Mouse (Mus musculus) limb, embryonic 10.5 days (tissue): Measurements from ENCODE around the gene Usp29. TPM values are rescaled to one million over a fixed set of nuclear protein-coding genes. Genes with fewer than 3 reads are reported as not detected.

ENCODE experiments used
- DNase-seq: peaks from one replicate; pipeline ENCODE4 v3.0.0-alpha.2; 2017; ENCODE audit warnings: low spot score
- H3K27ac ChIP-seq: fragments of 300-500 bp; sonication (generic); 2 replicates; pipeline ENCODE4 v1.5.1; 2016; ENCODE audit warnings: mild to moderate bottlenecking
- H3K27me3 ChIP-seq: fragments of 300-500 bp; sonication (generic); 2 replicates; pipeline ENCODE4 v1.6.1; 2016; ENCODE audit warnings: low read depth, mild to moderate bottlenecking; ENCODE audit not compliant: poor library complexity, severe bottlenecking
- H3K36me3 ChIP-seq: fragments of 300-500 bp; sonication (generic); 2 replicates; pipeline ENCODE4 v1.6.1; 2016; ENCODE audit warnings: mild to moderate bottlenecking, moderate library complexity
- H3K4me1 ChIP-seq: fragments of 300-500 bp; sonication (generic); 2 replicates; pipeline ENCODE4 v1.6.1; 2016
- H3K4me3 ChIP-seq: fragments of 300-500 bp; sonication (generic); 2 replicates; pipeline ENCODE4 v1.5.1; 2016; ENCODE audit warnings: mild to moderate bottlenecking, moderate library complexity
- H3K9me3 ChIP-seq: fragments of 300-500 bp; sonication (generic); replicated peaks from 2 replicates; pipeline ENCODE4 v1.6.1; 2016; ENCODE audit warnings: mild to moderate bottlenecking
- WGBS: fragments of 180-500 bp; shearing (Covaris S2); methylation state at CpG from one replicate; pipeline ENCODE4 v1.1.7; 2016; 5-methylcytosine and 5-hydroxymethylcytosine counted together
- polyA plus RNA-seq: library from polyadenylated mRNA; unstranded; fragments of >200 nt; fragmentation: Nextera tagmentation; extraction: Ambion mirVana; gene quantifications from 2 replicates; pipeline ENCODE4 v1.2.1, GENCODE M21; 2016

The Usp29 gene
- 25.1 and 25.4 TPM in 2 replicates for polyA plus RNA-seq

GRCm38 (mm10) chr7:6730241-6730640 lies at the start of gene Usp29, which contains the start of gene Peg3:
Gene Usp29 (plus strand): TSS chr7:6730578.
Gene Peg3 (minus strand): TSS chr7:6730431.
- Histone ChIP-seq H3K4me3 (peak within 1 kb of the TSS; percentile 63), H3K4me1 (no peaks in the 10 kb centered on the region), H3K36me3 (peaks cover 63% of the 10 kb centered on the region), H3K27me3 (no peaks in the 10 kb centered on the region), H3K9me3 (peaks cover 39% of the 10 kb centered on the region), H3K27ac (peak within 1 kb of the TSS; percentile 86)
- 48% methylated on average over 24 of the region's 24 CpGs for WGBS
- peak; percentile 90 for DNase-seq

- no peak for DNase-seq
- Histone ChIP-seq H3K4me3 (no peak overlapping the region), H3K36me3 (peaks cover 88% of the 10 kb centered on the region), H3K27me3 (no peaks in the 10 kb centered on the region), H3K9me3 (no peaks in the 10 kb centered on the region), H3K27ac (no peak overlapping the region), H3K4me1 (no peaks in the 10 kb centered on the region; the same call in 1 of the 2 replicates)
- WGBS: 95% methylated on average over 6 of the region's 6 CpGs
Observed at GRCm38 (mm10) chr7:6685511-6685910, 44.9 kb upstream of the Usp29 start.

- peak; percentile 91 for DNase-seq
- Histone ChIP-seq H3K27ac (peak within 1 kb of the TSS; percentile 80), H3K4me1 (peaks cover 17% of the 10 kb centered on the region), H3K4me3 (peak within 1 kb of the TSS; percentile 62), H3K36me3 (peaks cover 3% of the 10 kb centered on the region; the same call in 1 of the 2 replicates), H3K27me3 (no peaks in the 10 kb centered on the region), H3K9me3 (no peaks in the 10 kb centered on the region)
- 11% methylated on average over 32 of the region's 32 CpGs for WGBS
Observed at GRCm38 (mm10) chr7:6696241-6697045, 33.9 kb upstream of the Usp29 start, which contains the start of gene Zim1. Gene Zim1 (minus strand): TSS chr7:6696450.

DNA sequence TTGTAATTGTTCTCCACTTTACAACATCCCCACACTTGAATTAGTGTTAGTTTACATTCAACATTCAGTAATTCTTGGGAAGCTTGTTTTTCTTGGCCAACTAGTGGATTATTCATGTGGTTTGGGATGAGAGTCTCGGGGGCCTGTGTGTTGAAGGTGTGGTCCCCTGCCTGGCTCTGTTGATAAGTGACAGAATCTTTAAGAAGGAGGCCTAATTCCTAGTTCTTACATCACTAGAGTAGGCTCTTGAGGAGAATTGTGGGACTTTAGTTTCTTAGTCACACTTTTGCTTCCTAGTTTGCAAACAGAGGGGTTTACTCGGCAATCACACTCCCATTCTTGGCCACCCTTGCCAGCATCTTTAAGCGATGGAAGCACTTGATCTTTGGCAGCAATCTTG lies 31.1 kb upstream of the Usp29 start:
- peak; percentile 18 for DNase-seq
- no peak overlapping the region for H3K27ac ChIP-seq
- H3K36me3 ChIP-seq: peaks cover 17% of the 10 kb centered on the region
- no peaks in the 10 kb centered on the region for H3K27me3 ChIP-seq
- 82% methylated on average over 3 of the region's 3 CpGs for WGBS
- no peaks in the 10 kb centered on the region for H3K9me3 ChIP-seq
- peaks cover 10% of the 10 kb centered on the region for H3K4me1 ChIP-seq
- no peak overlapping the region for H3K4me3 ChIP-seq

GRCm38 (mm10) chr7:6707416-6708015 lies 22.9 kb upstream of the Usp29 start:
- H3K36me3 ChIP-seq: peaks cover 88% of the 10 kb centered on the region
- no peak overlapping the region for H3K27ac ChIP-seq
- H3K9me3 ChIP-seq: no peaks in the 10 kb centered on the region
- no peaks in the 10 kb centered on the region for H3K4me1 ChIP-seq
- H3K27me3 ChIP-seq: no peaks in the 10 kb centered on the region
- DNase-seq: no peak
- H3K4me3 ChIP-seq: no peak overlapping the region
- 94% methylated on average over 23 of the region's 23 CpGs for WGBS

- H3K9me3 ChIP-seq: no peaks in the 10 kb centered on the region
- no peaks in the 10 kb centered on the region for H3K27me3 ChIP-seq
- H3K36me3 ChIP-seq: peaks cover 98% of the 10 kb centered on the region
- DNase-seq: no peak
- 92% methylated on average over 17 of the region's 17 CpGs for WGBS
- H3K27ac ChIP-seq: no peak overlapping the region
- no peaks in the 10 kb centered on the region for H3K4me1 ChIP-seq
- no peak overlapping the region for H3K4me3 ChIP-seq
Observed at GRCm38 (mm10) chr7:6708451-6709180, 21.8 kb upstream of the Usp29 start.

DNA sequence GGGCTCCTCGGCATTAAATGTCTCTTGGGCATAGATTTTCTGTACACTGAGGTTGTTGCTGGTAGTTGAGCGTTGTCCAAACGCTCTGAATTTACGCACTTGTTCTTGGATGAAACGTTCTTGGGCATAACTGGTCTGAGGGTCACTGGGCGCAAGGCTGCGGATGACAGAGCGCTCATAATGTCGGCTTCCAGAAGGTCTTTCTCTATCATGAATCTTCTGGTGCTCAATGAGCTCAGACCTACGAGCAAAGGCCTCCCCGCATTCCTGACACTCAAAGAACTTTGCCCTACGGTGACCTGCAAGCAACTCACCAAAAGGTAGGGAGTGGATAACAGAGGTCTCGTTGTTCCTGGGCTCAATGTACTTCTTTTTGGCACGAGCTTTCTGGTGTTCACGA lies 21.0 kb upstream of the Usp29 start:
- H3K27ac ChIP-seq: no peak overlapping the region
- 94% methylated on average over 15 of the region's 15 CpGs for WGBS
- peaks cover 98% of the 10 kb centered on the region for H3K36me3 ChIP-seq
- no peak overlapping the region for H3K4me3 ChIP-seq
- no peaks in the 10 kb centered on the region for H3K27me3 ChIP-seq
- no peaks in the 10 kb centered on the region for H3K9me3 ChIP-seq
- no peaks in the 10 kb centered on the region for H3K4me1 ChIP-seq
- no peak for DNase-seq

DNA sequence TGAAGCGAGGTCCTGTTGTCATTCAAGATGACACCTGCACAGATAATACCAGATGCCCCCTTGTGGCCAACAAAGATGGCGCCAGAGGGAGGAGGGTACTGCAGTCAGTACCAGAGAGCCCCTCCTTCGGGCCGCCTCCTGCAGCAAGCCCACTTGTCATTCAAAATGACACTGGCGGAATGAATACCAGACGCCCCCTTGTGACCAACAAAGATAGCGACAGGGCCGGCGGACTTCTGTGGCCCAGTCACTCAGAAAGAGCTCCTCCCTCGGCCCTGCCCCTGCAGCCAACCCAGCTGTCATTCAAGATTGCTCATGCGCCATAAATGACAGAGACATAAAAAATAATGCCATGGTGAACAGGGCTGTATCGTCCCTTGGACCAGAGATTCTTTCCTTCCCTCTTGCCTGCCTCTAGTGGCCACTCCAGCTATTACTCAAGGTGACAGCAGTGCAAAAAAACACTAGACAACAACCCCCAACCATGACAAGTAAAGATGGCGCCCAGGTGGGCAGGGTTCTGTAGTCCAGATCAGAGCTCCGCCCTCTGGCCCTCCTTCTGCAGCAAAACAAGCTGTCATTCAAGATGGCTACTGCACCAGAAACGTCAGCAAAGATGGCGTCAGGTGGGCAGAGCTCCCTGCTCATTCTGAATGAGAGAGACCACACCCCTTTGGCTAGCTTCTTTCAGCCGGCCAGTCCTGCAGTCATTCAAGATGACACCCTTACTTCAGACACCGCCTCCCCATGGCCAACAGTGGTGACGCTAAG lies 2.8 kb upstream of the Usp29 start:
- H3K4me3 ChIP-seq: peak overlapping the region; percentile 63
- no peaks in the 10 kb centered on the region for H3K27me3 ChIP-seq
- H3K4me1 ChIP-seq: no peaks in the 10 kb centered on the region
- H3K9me3 ChIP-seq: peaks cover 36% of the 10 kb centered on the region
- peak overlapping the region; percentile 43; the same call in 1 of the 2 replicates for H3K27ac ChIP-seq
- H3K36me3 ChIP-seq: peaks cover 77% of the 10 kb centered on the region
- DNase-seq: no peak
- WGBS: 56% methylated on average over 19 of the region's 19 CpGs

DNA sequence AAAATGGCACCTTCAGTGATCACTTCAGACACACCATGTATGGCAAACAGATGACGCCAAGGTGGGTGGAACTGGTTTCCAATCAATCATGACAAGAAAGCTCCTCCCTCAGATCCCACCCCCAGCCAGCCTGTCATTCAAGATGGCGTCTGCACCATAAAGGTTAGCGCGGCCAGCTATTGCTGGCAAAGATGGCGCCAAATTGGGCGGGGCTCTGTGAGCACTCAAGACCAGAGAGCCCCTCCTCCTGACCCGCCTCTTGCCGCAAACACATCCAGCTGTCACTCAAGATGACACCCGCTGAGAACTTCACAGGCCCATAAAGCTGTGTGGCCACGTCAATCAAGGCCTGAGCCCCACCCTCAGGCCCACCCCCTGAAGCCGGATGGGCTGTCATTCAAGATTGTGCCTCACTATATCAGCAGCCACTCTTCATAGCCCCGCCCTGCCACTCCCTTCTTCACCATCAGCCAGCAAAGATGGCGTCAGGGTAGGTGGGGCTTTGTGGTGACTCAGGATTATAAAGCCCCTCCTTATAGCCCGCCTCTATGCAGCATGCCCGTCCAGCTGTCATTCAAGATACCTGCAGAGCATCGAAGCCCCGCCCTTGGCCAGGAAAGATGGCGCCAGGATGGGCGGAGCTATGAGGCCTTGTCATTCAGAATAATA lies 2.0 kb upstream of the Usp29 start:
- Histone ChIP-seq H3K4me1 (no peaks in the 10 kb centered on the region), H3K27me3 (no peaks in the 10 kb centered on the region), H3K9me3 (peaks cover 36% of the 10 kb centered on the region), H3K4me3 (peak overlapping the region; percentile 63), H3K27ac (peak overlapping the region; percentile 86), H3K36me3 (peaks cover 68% of the 10 kb centered on the region)
- peak; percentile 78 for DNase-seq
- 48% methylated on average over 19 of the region's 19 CpGs for WGBS

DNA sequence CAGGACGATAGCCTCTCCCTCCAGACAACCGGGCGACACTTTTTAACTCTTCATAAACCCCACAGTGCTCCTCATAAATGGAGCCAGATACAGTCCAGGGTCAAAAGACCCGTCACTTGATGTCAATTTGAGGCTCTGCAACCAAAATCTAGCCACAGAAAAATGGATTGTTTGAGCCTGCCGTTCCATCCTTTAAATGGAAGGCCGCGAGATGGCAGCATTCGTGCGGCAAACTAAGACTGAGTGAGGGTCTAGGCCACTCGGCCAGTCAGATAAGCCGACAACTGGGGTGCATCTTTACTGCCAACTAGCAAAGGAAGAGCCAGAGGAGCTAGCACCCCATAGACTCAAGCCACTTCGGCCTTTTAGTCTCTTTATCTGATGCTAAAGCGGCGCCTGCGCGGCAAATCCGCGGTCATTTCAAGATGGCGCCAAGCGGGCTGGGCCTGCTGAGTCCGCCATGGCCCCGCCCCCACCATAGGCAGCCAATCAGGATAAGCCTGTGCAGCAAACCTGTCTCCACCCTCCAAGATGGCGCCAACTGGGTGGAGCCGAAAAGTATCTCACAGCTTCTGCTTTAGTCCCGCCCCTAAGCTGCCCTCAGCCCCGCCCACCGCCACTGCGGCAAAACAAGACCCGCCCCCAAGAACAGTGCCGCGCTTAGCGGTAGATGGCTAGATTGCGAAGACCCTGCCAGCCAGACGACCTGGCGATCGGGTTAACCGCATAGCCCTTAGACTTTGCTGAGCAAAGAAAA lies 1.1 kb upstream of the Usp29 start:
- Histone ChIP-seq H3K27me3 (no peaks in the 10 kb centered on the region), H3K27ac (peak overlapping the region; percentile 86), H3K9me3 (peaks cover 36% of the 10 kb centered on the region), H3K36me3 (peaks cover 63% of the 10 kb centered on the region), H3K4me1 (no peaks in the 10 kb centered on the region), H3K4me3 (peak overlapping the region; percentile 63)
- peak; percentile 90 for DNase-seq
- WGBS: 48% methylated on average over 37 of the region's 37 CpGs

DNA sequence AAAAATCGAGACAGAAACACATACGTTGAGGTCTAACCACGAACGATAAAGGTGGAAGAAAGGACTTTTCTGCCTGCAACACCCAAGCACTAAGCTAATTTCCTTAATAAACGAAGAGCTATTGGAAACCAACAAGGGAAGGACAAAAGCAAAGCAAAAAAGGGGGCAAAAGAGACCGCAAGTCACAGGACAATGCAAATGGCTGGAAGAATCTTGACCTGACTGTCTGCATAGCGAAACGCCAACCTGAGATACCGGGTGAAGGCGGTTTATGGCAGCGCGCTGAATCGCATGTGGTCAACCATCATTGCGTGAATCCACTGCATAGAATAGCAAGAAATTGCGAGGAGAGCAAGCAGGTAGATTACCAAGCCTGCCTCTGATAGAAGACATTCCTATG lies 423 bp downstream of the Usp29 start:
- DNase-seq: peak; percentile 58
- 47% methylated on average over 15 of the region's 15 CpGs for WGBS
- Histone ChIP-seq H3K4me1 (no peaks in the 10 kb centered on the region), H3K4me3 (peak overlapping the region; percentile 63), H3K9me3 (peaks cover 39% of the 10 kb centered on the region), H3K36me3 (peaks cover 59% of the 10 kb centered on the region), H3K27ac (peak overlapping the region; percentile 86), H3K27me3 (no peaks in the 10 kb centered on the region)
